ENCODE assay signal across 7 mouse cellular contexts in genomic region chr4:137931009-137931757, GRCm38 (mm10).
DNase-seq lines count a peak whose midpoint lies in the region; ATAC-seq lines count a peak whose summit lies in the region.

No protein-coding gene starts in this region.

- peaks cover 66% of the 10 kb centered on the region for H3K36me3 ChIP-seq in embryonic facial prominence, embryonic 13.5 days

- peaks cover 55% of the 10 kb centered on the region for H3K4me1 ChIP-seq in embryonic facial prominence, embryonic 13.5 days

- peak; percentile 78 for DNase-seq in adrenal gland, postnatal 25 days
- peak; percentile 88 to 90 for DNase-seq in heart, adult 9 months (ENCODE audit: low spot score in 2 of 2)
- DNase-seq in kidney, adult 8-10 months = peak; percentile 84 to 88
- DNase-seq in lung, adult 18-20 months = peak; percentile 94 to 96
- peak; percentile 84 for DNase-seq in ovary, adult 18-20 months (ENCODE audit: low spot score)

- peak overlapping the region; percentile 54; the same call in 1 of the 2 replicates for H3K9ac ChIP-seq in embryonic facial prominence, embryonic 13.5 days

- H3K4me3 ChIP-seq in embryonic facial prominence, embryonic 13.5 days = no peak overlapping the region

- H3K27me3 ChIP-seq in embryonic facial prominence, embryonic 13.5 days = no peaks in the 10 kb centered on the region

- H3K4me2 ChIP-seq in embryonic facial prominence, embryonic 13.5 days = peak overlapping the region; percentile 37

- H3K27ac ChIP-seq in embryonic facial prominence, embryonic 13.5 days = peak overlapping the region; percentile 95

- 23% methylated on average over 18 of the region's 18 CpGs for WGBS in embryonic facial prominence, embryonic 13.5 days

- H3K9me3 ChIP-seq in embryonic facial prominence, embryonic 13.5 days = 0 out of 2 replicates have a peak, but pooled peaks cover 5% of the 10 kb centered on the region

- peak; percentile 43; the same call in 1 of the 2 replicates for ATAC-seq in embryonic facial prominence, embryonic 13.5 days (ENCODE audit: insufficient number of reproducible peaks, insufficient read depth, low FRiP score, low TSS enrichment, low read depth)
- ATAC-seq in granulocyte monocyte progenitor cell, adult 5-6 weeks (replicated peaks; ENCODE audit: poor library complexity, severe bottlenecking) = no peak
